In genomic region chr10:76097368-76097767, GRCm38 (mm10) we compare ENCODE assay signal across 35 mouse cellular contexts. TPM values are rescaled to one million over a fixed set of nuclear protein-coding genes. Genes with fewer than 3 reads are reported as not detected.
A peak's percentile ranks its signal among the peaks of the same experiment; 100 is the strongest.
DNase-seq lines count a peak whose midpoint lies in the region; ATAC-seq lines count a peak whose summit lies in the region.
"Had no signal": no experiment of that assay in that cellular context is flagged by ENCODE, and none has a peak within 500 bp of the region (broad histone marks: within the 10 kb centered on the region; RNA-seq: fewer than 3 reads in every experiment).

No protein-coding gene starts in this region.

- H3K36me3 ChIP-seq in intestine, embryonic 14.5 days (ENCODE audit: control insufficient read depth, insufficient read depth, low read length) = no peaks in the 10 kb centered on the region
- H3K36me3 ChIP-seq in intestine, embryonic 15.5 days = no peaks in the 10 kb centered on the region
- H3K36me3 ChIP-seq: forebrain, embryonic 10.5 days; heart, embryonic 10.5 days; heart, embryonic 13.5 days had no signal

- no peak overlapping the region for H3K27ac ChIP-seq in intestine, embryonic 14.5 days (ENCODE audit: low read depth)
- no peak overlapping the region for H3K27ac ChIP-seq in intestine, embryonic 15.5 days
- H3K27ac ChIP-seq: forebrain, embryonic 10.5 days; forebrain, embryonic 13.5 days; heart, adult 2 months; heart, embryonic 10.5 days; heart, embryonic 13.5 days; hindbrain, embryonic 14.5 days; hindbrain, postnatal 0 days had no signal

- H3K4me1 ChIP-seq in intestine, embryonic 14.5 days (replicated peaks; ENCODE audit: control insufficient read depth, insufficient read depth, low read length) = no peaks in the 10 kb centered on the region
- no peaks in the 10 kb centered on the region for H3K4me1 ChIP-seq in intestine, embryonic 15.5 days (replicated peaks)
- H3K4me1 ChIP-seq: forebrain, embryonic 13.5 days; heart, embryonic 10.5 days; heart, embryonic 13.5 days had no signal

- 22% methylated on average over 9 of the region's 9 CpGs for WGBS in intestine, embryonic 14.5 days
- 16% methylated on average over 9 of the region's 9 CpGs for WGBS in intestine, embryonic 15.5 days
- 12% methylated on average over 9 of the region's 9 CpGs for WGBS in large intestine, adult 2 months

- no peak overlapping the region for H3K4me3 ChIP-seq in intestine, embryonic 14.5 days (ENCODE audit: low read depth, low read length)
- H3K4me3 ChIP-seq in intestine, embryonic 15.5 days (replicated peaks) = no peak overlapping the region
- H3K4me3 ChIP-seq: forebrain, embryonic 10.5 days; forebrain, embryonic 13.5 days; heart, adult 2 months; heart, embryonic 10.5 days; heart, embryonic 13.5 days had no signal

- no peak overlapping the region for H3K9ac ChIP-seq in intestine, embryonic 14.5 days (ENCODE audit: low read length)
- no peak overlapping the region for H3K9ac ChIP-seq in intestine, embryonic 15.5 days
- H3K9ac ChIP-seq: forebrain, embryonic 13.5 days; heart, embryonic 13.5 days; hindbrain, embryonic 14.5 days had no signal

- H3K4me2 ChIP-seq in intestine, embryonic 14.5 days (ENCODE audit: low read length) = no peak overlapping the region
- 0 out of 2 replicates have a peak overlapping the region, but pooled peaks have one; percentile 19 for H3K4me2 ChIP-seq in intestine, embryonic 15.5 days (replicated peaks)
- H3K4me2 ChIP-seq: forebrain, embryonic 13.5 days; heart, embryonic 13.5 days; hindbrain, embryonic 14.5 days had no signal

- H3K27me3 ChIP-seq in intestine, embryonic 14.5 days (replicated peaks; ENCODE audit: control insufficient read depth, insufficient read depth, low read length) = no peaks in the 10 kb centered on the region
- H3K27me3 ChIP-seq in intestine, embryonic 15.5 days (replicated peaks) = no peaks in the 10 kb centered on the region
- H3K27me3 ChIP-seq: forebrain, embryonic 13.5 days; heart, embryonic 13.5 days had no signal

- DNase-seq in intestine, embryonic 14.5 days (ENCODE audit: low spot score) = peak; percentile 47
- DNase-seq in large intestine, adult 2 months (ENCODE audit: low read depth, low spot score) = peak; percentile 36
- DNase-seq in retina, embryonic 14.5 days (ENCODE audit: low spot score) = no peak
- DNase-seq in adrenal gland, adult 18-20 months (ENCODE audit: low spot score in 2 of 2) = no peak
- DNase-seq in layer of hippocampus, adult 18-20 months (ENCODE audit: low spot score in 2 of 2) = no peak
- DNase-seq: adrenal gland, adult 8-10 months; adrenal gland, postnatal 25 days; cerebellum, adult 11-12 months; cerebellum, adult 8-10 months; cerebellum, postnatal 10 days; cerebellum, postnatal 36 days; gastrocnemius, postnatal 10 days; gastrocnemius, postnatal 36 days; heart, adult 2 months; heart, postnatal 14 days; heart, postnatal 4 days had no signal

- H3K9me3 ChIP-seq in intestine, embryonic 14.5 days (ENCODE audit: control insufficient read depth, low read length) = no peaks in the 10 kb centered on the region
- no peaks in the 10 kb centered on the region for H3K9me3 ChIP-seq in intestine, embryonic 15.5 days
- H3K9me3 ChIP-seq: forebrain, embryonic 10.5 days; forebrain, embryonic 13.5 days; heart, embryonic 10.5 days; heart, embryonic 13.5 days had no signal

- ATAC-seq in intestine, embryonic 14.5 days (replicated peaks; ENCODE audit: low FRiP score, low TSS enrichment, low read depth) = no peak
- ATAC-seq in intestine, embryonic 15.5 days = peak; percentile 72
- ATAC-seq: CD4-positive, CD25-positive, alpha-beta regulatory T cell, adult 4 months; forebrain, embryonic 13.5 days; forebrain, embryonic 16.5 days; hindbrain, postnatal 0 days had no signal

RNA-seq across cellular contexts. Expression of gene Slc5a4b, which starts 13.4 kb away (rescaled TPM):
- not detected in 2 replicates for polyA plus RNA-seq in intestine, embryonic 14.5 days (2014; fragmentation: Nextera tagmentation; extraction: Ambion mirVana)
- 0.36 and 0.52 TPM in 2 replicates for polyA plus RNA-seq in intestine, embryonic 15.5 days (2015; fragmentation: Nextera tagmentation; extraction: Ambion mirVana)
- 2.2 and 33.6 TPM in 2 replicates for polyA plus RNA-seq in large intestine, adult 2 months (2012; rRNA removed)
- total RNA-seq in adrenal gland, adult 18-20 months (2021) = not detected
- not detected for total RNA-seq in layer of hippocampus, adult 18-20 months (2021)
- total RNA-seq: adrenal gland, adult 8-10 months; adrenal gland, postnatal 25 days; gastrocnemius, adult 18-20 months; gastrocnemius, postnatal 10 days; gastrocnemius, postnatal 36 days; granulocyte monocyte progenitor cell, adult 5-6 weeks; heart, adult 2 months; heart, postnatal 14 days; heart, postnatal 4 days; hindbrain, postnatal 0 days; MEL had no signal
- polyA plus RNA-seq: brain, embryonic 14.5 days; C2C12; cortical plate, adult 2 months; embryonic facial prominence, embryonic 11.5 days; embryonic facial prominence, embryonic 14.5 days; forebrain, embryonic 10.5 days; forebrain, embryonic 13.5 days; forebrain, embryonic 16.5 days; heart, adult 2 months; heart, embryonic 10.5 days; heart, embryonic 13.5 days; heart, embryonic 16.5 days; hindbrain, embryonic 11.5 days; hindbrain, embryonic 14.5 days had no signal

RNA-seq across cellular contexts. Expression of gene Slc5a4a, which starts 49.9 kb away (rescaled TPM):
- 0.16 TPM in 1 of 2 replicates, not detected in the other for polyA plus RNA-seq in intestine, embryonic 14.5 days (2014; fragmentation: Nextera tagmentation; extraction: Ambion mirVana)
- polyA plus RNA-seq in intestine, embryonic 15.5 days (2015; fragmentation: Nextera tagmentation; extraction: Ambion mirVana) = 0.23 TPM in 1 of 2 replicates, not detected in the other
- 4.3 and 38.0 TPM in 2 replicates for polyA plus RNA-seq in large intestine, adult 2 months (2012; rRNA removed)
- total RNA-seq in adrenal gland, adult 18-20 months (2021) = not detected
- total RNA-seq in layer of hippocampus, adult 18-20 months (2021) = not detected
- total RNA-seq: adrenal gland, adult 8-10 months; adrenal gland, postnatal 25 days; gastrocnemius, adult 18-20 months; gastrocnemius, postnatal 10 days; gastrocnemius, postnatal 36 days; granulocyte monocyte progenitor cell, adult 5-6 weeks; heart, adult 2 months; heart, postnatal 14 days; heart, postnatal 4 days; hindbrain, postnatal 0 days; MEL had no signal
- polyA plus RNA-seq: C2C12; CD4-positive, CD25-positive, alpha-beta regulatory T cell, adult 4 months; cortical plate, adult 2 months; embryonic facial prominence, embryonic 11.5 days; embryonic facial prominence, embryonic 14.5 days; forebrain, embryonic 10.5 days; forebrain, embryonic 16.5 days; heart, adult 2 months; heart, embryonic 10.5 days; heart, embryonic 13.5 days; heart, embryonic 16.5 days; hindbrain, embryonic 11.5 days; hindbrain, embryonic 14.5 days; hindbrain, postnatal 0 days had no signal

Comparison
In these comparisons a context has a peak if more than half of its experiments do, and no peak if none do; other contexts are left out.
1. DNase-seq: peak in intestine, embryonic 14.5 days (single experiment) and large intestine, adult 2 months (single experiment); none in retina, embryonic 14.5 days (single experiment), adrenal gland, adult 18-20 months (0 of 2) and layer of hippocampus, adult 18-20 months (0 of 2).